In genomic region chr4:61813435-61813834, GRCm38 (mm10) we compare ENCODE assay signal across 27 mouse cellular contexts. TPM values are rescaled to one million over a fixed set of nuclear protein-coding genes. Genes with fewer than 3 reads are reported as not detected.
DNase-seq lines count a peak whose midpoint lies in the region; ATAC-seq and TF ChIP-seq lines count a peak whose summit lies in the region.
"Had no signal": no experiment of that assay in that cellular context is flagged by ENCODE, and none has a peak within 500 bp of the region (broad histone marks: within the 10 kb centered on the region; RNA-seq: fewer than 3 reads in every experiment).

No protein-coding gene starts in this region.

- H3K4me1 ChIP-seq in intestine, embryonic 14.5 days (replicated peaks; ENCODE audit: control insufficient read depth, insufficient read depth, low read length): no peaks in the 10 kb centered on the region
- H3K4me1 ChIP-seq in intestine, postnatal 0 days (replicated peaks; ENCODE audit: control insufficient read depth, insufficient read depth, low read length): no peaks in the 10 kb centered on the region
- H3K4me1 ChIP-seq in midbrain, embryonic 12.5 days: no peaks in the 10 kb centered on the region
- no peaks in the 10 kb centered on the region for H3K4me1 ChIP-seq in midbrain, embryonic 14.5 days (ENCODE audit: control insufficient read depth, insufficient read depth, low read length)
- no peaks in the 10 kb centered on the region for H3K4me1 ChIP-seq in embryonic facial prominence, embryonic 15.5 days
- H3K4me1 ChIP-seq: embryonic facial prominence, embryonic 13.5 days; forebrain, embryonic 10.5 days; forebrain, embryonic 13.5 days; heart, embryonic 13.5 days; hindbrain, embryonic 13.5 days had no signal

- no peak overlapping the region for H3K27ac ChIP-seq in intestine, embryonic 14.5 days (ENCODE audit: low read depth)
- no peak overlapping the region for H3K27ac ChIP-seq in intestine, postnatal 0 days (ENCODE audit: low read depth, low read length)
- no peak overlapping the region for H3K27ac ChIP-seq in midbrain, embryonic 12.5 days (replicated peaks)
- no peak overlapping the region for H3K27ac ChIP-seq in midbrain, embryonic 14.5 days (replicated peaks; ENCODE audit: low read depth, low read length)
- H3K27ac ChIP-seq in embryonic facial prominence, embryonic 15.5 days (replicated peaks): no peak overlapping the region
- H3K27ac ChIP-seq: embryonic facial prominence, embryonic 13.5 days; forebrain, embryonic 10.5 days; forebrain, embryonic 13.5 days; heart, embryonic 13.5 days; hindbrain, embryonic 13.5 days; hindbrain, postnatal 0 days had no signal

- no peaks in the 10 kb centered on the region for H3K9me3 ChIP-seq in intestine, embryonic 14.5 days (ENCODE audit: control insufficient read depth, low read length)
- no peaks in the 10 kb centered on the region for H3K9me3 ChIP-seq in intestine, postnatal 0 days (ENCODE audit: control insufficient read depth)
- 0 out of 2 replicates have a peak, but pooled peaks cover 4% of the 10 kb centered on the region for H3K9me3 ChIP-seq in midbrain, embryonic 12.5 days
- no peaks in the 10 kb centered on the region for H3K9me3 ChIP-seq in midbrain, embryonic 14.5 days (ENCODE audit: control insufficient read depth, low read length)
- no peaks in the 10 kb centered on the region for H3K9me3 ChIP-seq in embryonic facial prominence, embryonic 15.5 days (replicated peaks)
- H3K9me3 ChIP-seq: forebrain, embryonic 13.5 days; heart, embryonic 13.5 days; hindbrain, embryonic 13.5 days had no signal

- no peak overlapping the region for H3K9ac ChIP-seq in intestine, embryonic 14.5 days (ENCODE audit: low read length)
- H3K9ac ChIP-seq in intestine, postnatal 0 days (ENCODE audit: low read depth, low read length): no peak overlapping the region
- no peak overlapping the region for H3K9ac ChIP-seq in midbrain, embryonic 12.5 days (replicated peaks)
- no peak overlapping the region for H3K9ac ChIP-seq in midbrain, embryonic 14.5 days (replicated peaks; ENCODE audit: low read length)
- no peak overlapping the region for H3K9ac ChIP-seq in embryonic facial prominence, embryonic 15.5 days
- H3K9ac ChIP-seq: embryonic facial prominence, embryonic 13.5 days; forebrain, embryonic 13.5 days; heart, embryonic 13.5 days; hindbrain, embryonic 13.5 days had no signal

- H3K27me3 ChIP-seq in intestine, embryonic 14.5 days (replicated peaks; ENCODE audit: control insufficient read depth, insufficient read depth, low read length): no peaks in the 10 kb centered on the region
- no peaks in the 10 kb centered on the region for H3K27me3 ChIP-seq in intestine, postnatal 0 days (replicated peaks; ENCODE audit: control insufficient read depth, insufficient read depth, low read length)
- H3K27me3 ChIP-seq in midbrain, embryonic 12.5 days: no peaks in the 10 kb centered on the region
- no peaks in the 10 kb centered on the region for H3K27me3 ChIP-seq in midbrain, embryonic 14.5 days (ENCODE audit: control insufficient read depth, insufficient read depth, low read length)
- H3K27me3 ChIP-seq in embryonic facial prominence, embryonic 15.5 days: no peaks in the 10 kb centered on the region
- H3K27me3 ChIP-seq: CH12.LX; embryonic facial prominence, embryonic 13.5 days; forebrain, embryonic 13.5 days; heart, embryonic 13.5 days; hindbrain, embryonic 13.5 days; Patski had no signal

- no peak overlapping the region for H3K4me2 ChIP-seq in intestine, embryonic 14.5 days (ENCODE audit: low read length)
- H3K4me2 ChIP-seq in intestine, postnatal 0 days (replicated peaks; ENCODE audit: low read depth): no peak overlapping the region
- H3K4me2 ChIP-seq in midbrain, embryonic 12.5 days (replicated peaks): no peak overlapping the region
- H3K4me2 ChIP-seq in midbrain, embryonic 14.5 days (ENCODE audit: low read length): no peak overlapping the region
- no peak overlapping the region for H3K4me2 ChIP-seq in embryonic facial prominence, embryonic 15.5 days (replicated peaks)
- H3K4me2 ChIP-seq: embryonic facial prominence, embryonic 13.5 days; forebrain, embryonic 13.5 days; heart, embryonic 13.5 days; hindbrain, embryonic 13.5 days had no signal

- H3K4me3 ChIP-seq in intestine, embryonic 14.5 days (ENCODE audit: low read depth, low read length): no peak overlapping the region
- H3K4me3 ChIP-seq in intestine, postnatal 0 days (ENCODE audit: low read depth, low read length): no peak overlapping the region
- H3K4me3 ChIP-seq in midbrain, embryonic 12.5 days: no peak overlapping the region
- H3K4me3 ChIP-seq in midbrain, embryonic 14.5 days (replicated peaks; ENCODE audit: low read depth, low read length): no peak overlapping the region
- H3K4me3 ChIP-seq in embryonic facial prominence, embryonic 15.5 days (replicated peaks): no peak overlapping the region
- H3K4me3 ChIP-seq: embryonic facial prominence, embryonic 13.5 days; forebrain, embryonic 10.5 days; forebrain, embryonic 13.5 days; heart, embryonic 13.5 days; hindbrain, embryonic 13.5 days had no signal

- peak; percentile 77 for DNase-seq in heart, adult 11 months
- DNase-seq in heart, adult 9 months (ENCODE audit: low spot score in 2 of 2): no peak
- peak; percentile 34 for DNase-seq in intestine, embryonic 14.5 days (ENCODE audit: low spot score)
- DNase-seq in midbrain, embryonic 14.5 days: no peak
- DNase-seq: adrenal gland, postnatal 10 days; adrenal gland, postnatal 36 days; B cell, adult 2 months; cerebellum, adult 18-20 months; cerebellum, adult 9-10 months; cerebellum, postnatal 14 days; gastrocnemius, postnatal 10 days; gastrocnemius, postnatal 36 days had no signal

- TF ChIP-seq CTCF in intestine, postnatal 0 days (IDR thresholded peaks at IDR 0.05; ENCODE audit: low read depth): no peak

- ATAC-seq in intestine, embryonic 14.5 days (replicated peaks; ENCODE audit: low FRiP score, low TSS enrichment, low read depth): no peak
- no peak for ATAC-seq in intestine, postnatal 0 days
- peak; percentile 47; the same call in 1 of the 2 replicates for ATAC-seq in midbrain, embryonic 12.5 days (ENCODE audit: low FRiP score, low read depth)
- no peak for ATAC-seq in midbrain, embryonic 14.5 days (ENCODE audit: low FRiP score, low TSS enrichment)
- 0 out of 2 replicates have a peak, but pooled peaks have one; percentile 39 for ATAC-seq in embryonic facial prominence, embryonic 15.5 days (ENCODE audit: insufficient number of reproducible peaks, low FRiP score, low TSS enrichment, low read depth)
- ATAC-seq: forebrain, embryonic 13.5 days; forebrain, embryonic 16.5 days; hindbrain, postnatal 0 days; inflammation-experienced regulatory T-cells, adult 6 months; Patski had no signal

- H3K36me3 ChIP-seq in intestine, embryonic 14.5 days (ENCODE audit: control insufficient read depth, insufficient read depth, low read length): no peaks in the 10 kb centered on the region
- no peaks in the 10 kb centered on the region for H3K36me3 ChIP-seq in intestine, postnatal 0 days (ENCODE audit: control insufficient read depth, insufficient read depth)
- no peaks in the 10 kb centered on the region for H3K36me3 ChIP-seq in midbrain, embryonic 12.5 days
- no peaks in the 10 kb centered on the region for H3K36me3 ChIP-seq in midbrain, embryonic 14.5 days (ENCODE audit: control insufficient read depth, insufficient read depth, low read length)
- no peaks in the 10 kb centered on the region for H3K36me3 ChIP-seq in embryonic facial prominence, embryonic 15.5 days
- H3K36me3 ChIP-seq: embryonic facial prominence, embryonic 13.5 days; forebrain, embryonic 10.5 days; G1E; heart, embryonic 13.5 days; hindbrain, embryonic 13.5 days had no signal

RNA-seq across cellular contexts. Expression of gene Mup5, which starts 21.6 kb away (rescaled TPM):
- not detected in 2 replicates for polyA plus RNA-seq in intestine, embryonic 14.5 days (2014; fragmentation: Nextera tagmentation; extraction: Ambion mirVana)
- polyA plus RNA-seq in intestine, postnatal 0 days (2015; fragmentation: Nextera tagmentation; extraction: Ambion mirVana): not detected in 2 replicates
- not detected in 2 replicates for polyA plus RNA-seq in midbrain, embryonic 12.5 days (2016; fragmentation: Nextera tagmentation; extraction: Ambion mirVana)
- polyA plus RNA-seq in midbrain, embryonic 14.5 days (2014; fragmentation: Nextera tagmentation; extraction: Ambion mirVana): not detected in 2 replicates
- 0.30 and 0.41 TPM in 2 replicates for polyA plus RNA-seq in embryonic facial prominence, embryonic 15.5 days (2015; fragmentation: Nextera tagmentation; extraction: Ambion mirVana)
- polyA plus RNA-seq: forebrain, embryonic 10.5 days; forebrain, embryonic 13.5 days; forebrain, embryonic 16.5 days; G1E; heart, embryonic 13.5 days; heart, embryonic 16.5 days; hindbrain, embryonic 13.5 days; hindbrain, postnatal 0 days; inflammation-experienced regulatory T-cells, adult 6 months; Patski had no signal

RNA-seq across cellular contexts. Expression of gene Mup19, which starts 31.4 kb away (rescaled TPM):
- polyA plus RNA-seq in intestine, embryonic 14.5 days (2014; fragmentation: Nextera tagmentation; extraction: Ambion mirVana): not detected in 2 replicates
- not detected in 2 replicates for polyA plus RNA-seq in intestine, postnatal 0 days (2015; fragmentation: Nextera tagmentation; extraction: Ambion mirVana)
- polyA plus RNA-seq in midbrain, embryonic 12.5 days (2016; fragmentation: Nextera tagmentation; extraction: Ambion mirVana): not detected in 2 replicates
- not detected in 2 replicates for polyA plus RNA-seq in midbrain, embryonic 14.5 days (2014; fragmentation: Nextera tagmentation; extraction: Ambion mirVana)
- polyA plus RNA-seq in embryonic facial prominence, embryonic 15.5 days (2015; fragmentation: Nextera tagmentation; extraction: Ambion mirVana): 0.29 TPM in 1 of 2 replicates, not detected in the other
- polyA plus RNA-seq: embryonic facial prominence, embryonic 13.5 days; forebrain, embryonic 10.5 days; forebrain, embryonic 13.5 days; forebrain, embryonic 16.5 days; G1E; heart, embryonic 13.5 days; heart, embryonic 16.5 days; hindbrain, embryonic 13.5 days; hindbrain, postnatal 0 days; inflammation-experienced regulatory T-cells, adult 6 months; Patski had no signal

Comparison
In these comparisons a context has a peak if more than half of its experiments do, and no peak if none do; other contexts are left out.
1. DNase-seq: peak in heart, adult 11 months (single experiment) and intestine, embryonic 14.5 days (single experiment); none in heart, adult 9 months (0 of 2) and midbrain, embryonic 14.5 days (single experiment).
2. ATAC-seq: peak in midbrain, embryonic 12.5 days (single experiment) and embryonic facial prominence, embryonic 15.5 days (single experiment); none in intestine, embryonic 14.5 days (single experiment), intestine, postnatal 0 days (single experiment) and midbrain, embryonic 14.5 days (single experiment).